Mouse (Mus musculus) kidney, embryonic 14.5 days (tissue): Measurements from ENCODE around the gene Lst1. TPM values are rescaled to one million over a fixed set of nuclear protein-coding genes. Genes with fewer than 3 reads are reported as not detected.

Experiments
- ATAC-seq: fragments of 200-750 bp; cut with Nextera tagmentation; 2 replicates; pipeline ENCODE4 v1.8.0; 2017; ENCODE audit warnings: moderate number of reproducible peaks, mild to moderate bottlenecking, moderate TSS enrichment, moderate library complexity; ENCODE audit not compliant: low FRiP score, low TSS enrichment
- H3K27ac ChIP-seq: fragments of 300-500 bp; sonication (generic); 2 replicates; pipeline ENCODE4 v1.5.1; 2014; ENCODE audit warnings: low read depth, mild to moderate bottlenecking, low read length, moderate library complexity, mixed read lengths
- H3K27me3 ChIP-seq: fragments of 300-500 bp; sonication (generic); 2 replicates; pipeline ENCODE4 v1.6.1; 2014; ENCODE audit warnings: mild to moderate bottlenecking, low read length; ENCODE audit not compliant: control insufficient read depth, insufficient read depth
- H3K36me3 ChIP-seq: fragments of 300-500 bp; sonication (generic); 2 replicates; pipeline ENCODE4 v1.6.1; 2014; ENCODE audit warnings: low read length, mixed read lengths; ENCODE audit not compliant: control insufficient read depth, insufficient read depth
- H3K4me1 ChIP-seq: fragments of 300-500 bp; sonication (generic); 2 replicates; pipeline ENCODE4 v1.6.1; 2014; ENCODE audit warnings: low read length, mixed read lengths; ENCODE audit not compliant: control insufficient read depth, insufficient read depth
- H3K4me2 ChIP-seq: fragments of 300-500 bp; sonication (generic); replicated peaks from 2 replicates; pipeline ENCODE4 v1.6.1; 2014; ENCODE audit warnings: low read depth, mild to moderate bottlenecking, low read length
- H3K4me3 ChIP-seq: fragments of 300-500 bp; sonication (generic); 2 replicates; pipeline ENCODE4 v1.5.1; 2014; ENCODE audit warnings: mild to moderate bottlenecking, low read length
- H3K9ac ChIP-seq: fragments of 300-500 bp; sonication (generic); 2 replicates; pipeline ENCODE4 v1.6.1; 2014; ENCODE audit warnings: low read depth, mild to moderate bottlenecking, low read length, moderate library complexity
- H3K9me3 ChIP-seq: fragments of 300-500 bp; sonication (generic); 2 replicates; pipeline ENCODE4 v1.6.1; 2016; ENCODE audit warnings: low read length; ENCODE audit not compliant: control insufficient read depth
- WGBS: fragments of 180-500 bp; shearing (Covaris S2); extraction: QIAGEN DNeasy Blood & Tissue Kit; methylation state at CpG from one replicate; pipeline ENCODE4 v1.1.7; 2014; 5-methylcytosine and 5-hydroxymethylcytosine counted together
- polyA plus RNA-seq: library from polyadenylated mRNA; unstranded; fragments of >200 nt; fragmentation: Nextera tagmentation; extraction: Ambion mirVana; gene quantifications from 2 replicates; pipeline ENCODE4 v1.2.1, GENCODE M21; 2014

Lst1 gene
- polyA plus RNA-seq, 1 experiment from 2014 or later, result 12.2 TPM

- Histone ChIP-seq H3K4me3 (no peak overlapping the region), H3K4me2 (no peak overlapping the region), H3K27me3 (no peaks in the 10 kb centered on the region), H3K9me3 (no peaks in the 10 kb centered on the region), H3K36me3 (peaks cover 98% of the 10 kb centered on the region), H3K27ac (no peak overlapping the region), H3K9ac (no peak overlapping the region), H3K4me1 (no peaks in the 10 kb centered on the region)
- no peak for ATAC-seq
- 94% methylated on average over 9 of the region's 9 CpGs for WGBS
Observed at GRCm38 (mm10) chr17:35153077-35153476, 35.2 kb downstream of the Lst1 start.

GRCm38 (mm10) chr17:35152121-35152520 is 36.1 kb downstream of the Lst1 start:
- Histone ChIP-seq H3K4me1 (no peaks in the 10 kb centered on the region), H3K4me3 (no peak overlapping the region), H3K9me3 (no peaks in the 10 kb centered on the region), H3K27ac (no peak overlapping the region), H3K27me3 (no peaks in the 10 kb centered on the region), H3K4me2 (no peak overlapping the region), H3K36me3 (peaks cover 98% of the 10 kb centered on the region), H3K9ac (no peak overlapping the region)
- 93% methylated on average over 4 of the region's 4 CpGs for WGBS
- no peak for ATAC-seq

- WGBS, result 67% methylated on average over 5 of the region's 5 CpGs
- Histone ChIP-seq H3K36me3 (peaks cover 98% of the 10 kb centered on the region), H3K9me3 (no peaks in the 10 kb centered on the region), H3K9ac (no peak overlapping the region), H3K4me1 (no peaks in the 10 kb centered on the region), H3K4me2 (no peak overlapping the region), H3K4me3 (no peak overlapping the region), H3K27ac (no peak overlapping the region), H3K27me3 (no peaks in the 10 kb centered on the region)
- ATAC-seq, result no peak
Observed at GRCm38 (mm10) chr17:35147922-35148639, 40.2 kb downstream of the Lst1 start.

- no peaks in the 10 kb centered on the region for H3K9me3 ChIP-seq
- no peaks in the 10 kb centered on the region for H3K27me3 ChIP-seq
- no peak overlapping the region for H3K27ac ChIP-seq
- ATAC-seq, result no peak
- H3K4me3 ChIP-seq, result no peak overlapping the region
- H3K4me1 ChIP-seq, result no peaks in the 10 kb centered on the region
- 60% methylated on average over 3 of the region's 3 CpGs for WGBS
- no peak overlapping the region for H3K9ac ChIP-seq
- H3K4me2 ChIP-seq, result no peak overlapping the region
- peaks cover 98% of the 10 kb centered on the region for H3K36me3 ChIP-seq
Observed at GRCm38 (mm10) chr17:35147348-35147747, 40.9 kb downstream of the Lst1 start.

GRCm38 (mm10) chr17:35146139-35146538 is 42.1 kb downstream of the Lst1 start:
- Histone ChIP-seq H3K9me3 (no peaks in the 10 kb centered on the region), H3K4me2 (no peak overlapping the region), H3K4me3 (no peak overlapping the region), H3K27ac (no peak overlapping the region), H3K36me3 (peaks cover 98% of the 10 kb centered on the region), H3K9ac (no peak overlapping the region), H3K4me1 (no peaks in the 10 kb centered on the region), H3K27me3 (no peaks in the 10 kb centered on the region)
- ATAC-seq, result no peak
- WGBS, result 87% methylated on average over 5 of the region's 5 CpGs

GRCm38 (mm10) chr17:35141971-35142370 is 46.3 kb downstream of the Lst1 start:
- no peaks in the 10 kb centered on the region for H3K9me3 ChIP-seq
- no peak for ATAC-seq
- H3K4me2 ChIP-seq, result no peak overlapping the region
- no peaks in the 10 kb centered on the region for H3K27me3 ChIP-seq
- H3K27ac ChIP-seq, result no peak overlapping the region
- H3K4me3 ChIP-seq, result no peak overlapping the region
- no peak overlapping the region for H3K9ac ChIP-seq
- H3K4me1 ChIP-seq, result no peaks in the 10 kb centered on the region
- H3K36me3 ChIP-seq, result peaks cover 90% of the 10 kb centered on the region
- 88% methylated on average over 6 of the region's 6 CpGs for WGBS

GRCm38 (mm10) chr17:35140490-35140996 is 47.7 kb downstream of the Lst1 start:
- no peaks in the 10 kb centered on the region for H3K9me3 ChIP-seq
- H3K4me2 ChIP-seq, result no peak overlapping the region
- H3K27ac ChIP-seq, result no peak overlapping the region
- peaks cover 8% of the 10 kb centered on the region; the same call in 1 of the 2 replicates for H3K4me1 ChIP-seq
- no peak overlapping the region for H3K4me3 ChIP-seq
- WGBS, result 84% methylated on average over 16 of the region's 16 CpGs
- peaks cover 75% of the 10 kb centered on the region for H3K36me3 ChIP-seq
- H3K27me3 ChIP-seq, result no peaks in the 10 kb centered on the region
- no peak overlapping the region for H3K9ac ChIP-seq
- no peak for ATAC-seq

- H3K9ac ChIP-seq, result no peak overlapping the region
- 87% methylated on average over 3 of the region's 3 CpGs for WGBS
- no peak overlapping the region for H3K27ac ChIP-seq
Observed at GRCm38 (mm10) chr17:35139269-35139668, 49.0 kb downstream of the Lst1 start.

GRCm38 (mm10) chr17:35135591-35136320 is 52.5 kb downstream of the Lst1 start:
- ATAC-seq, result peak; percentile 47
- Histone ChIP-seq H3K4me2 (peak overlapping the region; percentile 69), H3K36me3 (peaks cover 27% of the 10 kb centered on the region), H3K27me3 (no peaks in the 10 kb centered on the region), H3K4me1 (peaks cover 12% of the 10 kb centered on the region; the same call in 1 of the 2 replicates), H3K27ac (peak overlapping the region; percentile 93), H3K9me3 (no peaks in the 10 kb centered on the region), H3K4me3 (peak overlapping the region; percentile 74), H3K9ac (peak overlapping the region; percentile 83)
- WGBS, result under 1% methylated on average over 43 of the region's 43 CpGs

More at GRCm38 (mm10) chr17:35139269-35139668, 49.0 kb downstream of the Lst1 start:
- Histone ChIP-seq H3K9me3 (no peaks in the 10 kb centered on the region), H3K36me3 (peaks cover 63% of the 10 kb centered on the region), H3K4me3 (no peak overlapping the region), H3K4me1 (peaks cover 8% of the 10 kb centered on the region; the same call in 1 of the 2 replicates), H3K27me3 (no peaks in the 10 kb centered on the region), H3K4me2 (no peak overlapping the region)
- ATAC-seq, result no peak
